Mouse (Mus musculus) heart, postnatal 4 days (tissue): ENCODE results near the gene Olfr69. TPM values are rescaled to one million over a fixed set of nuclear protein-coding genes. Genes with fewer than 3 reads are reported as not detected.

Source experiments
- total RNA-seq, 2 experiments: library from RNA; stranded (reverse); gene quantifications; 2 replicates each; pipeline ENCODE4 v1.2.3; 2021

Gene Olfr69
- total RNA-seq, 2 experiments from 2014 or later = not detected

Other genes starting within 250 kb of the Olfr69 start
- not detected for gene Olfr612, start 228.9 kb downstream of the Olfr69 start, total RNA-seq
- not detected for gene Olfr613, start 223.5 kb downstream of the Olfr69 start, total RNA-seq
- not detected for gene Olfr615, start 215.5 kb downstream of the Olfr69 start, total RNA-seq
- gene Olfr616, start 202.5 kb downstream of the Olfr69 start, total RNA-seq = not detected
- gene Olfr617, start 198.5 kb downstream of the Olfr69 start, total RNA-seq = not detected
- not detected for gene Olfr618, start 181.5 kb downstream of the Olfr69 start, total RNA-seq
- not detected for gene Olfr619, start 171.0 kb downstream of the Olfr69 start, total RNA-seq
- gene Olfr620, start 159.1 kb downstream of the Olfr69 start, total RNA-seq = not detected
- not detected for gene Olfr622, start 128.9 kb downstream of the Olfr69 start, total RNA-seq
- gene Olfr623, start 107.9 kb downstream of the Olfr69 start, total RNA-seq = not detected
- not detected for gene Olfr624, start 100.4 kb downstream of the Olfr69 start, total RNA-seq
- not detected for gene Olfr625-ps1, start 88.9 kb downstream of the Olfr69 start, total RNA-seq
- not detected for gene Olfr243, start 56.9 kb downstream of the Olfr69 start, total RNA-seq
- gene Olfr628, start 41.2 kb downstream of the Olfr69 start, total RNA-seq = not detected
- gene Olfr629, start 26.7 kb downstream of the Olfr69 start, total RNA-seq = not detected
- not detected for gene Olfr630, start 14.3 kb downstream of the Olfr69 start, total RNA-seq
- gene Olfr68, start 8.1 kb upstream of the Olfr69 start, total RNA-seq = not detected
- gene Olfr67, start 20.2 kb upstream of the Olfr69 start, total RNA-seq = not detected
- 1,000 to 10,000 TPM in 1 of 2 experiments, 100 to 1,000 TPM in 1; 541 to 1,864 TPM for gene Hbb-bt, start 42.4 kb upstream of the Olfr69 start, total RNA-seq
- over 10,000 TPM in 1 of 2 experiments, 1,000 to 10,000 TPM in 1; 4,494 to 12,962 TPM for gene Hbb-bs, start 56.5 kb upstream of the Olfr69 start, total RNA-seq
- not detected for gene Hbb-bh2, start 68.9 kb upstream of the Olfr69 start, total RNA-seq
- gene Hbb-bh1, start 71.6 kb upstream of the Olfr69 start, total RNA-seq = not detected
- gene Hbb-y, start 81.6 kb upstream of the Olfr69 start, total RNA-seq = under 1 TPM in 1 of 2 experiments, not detected in 1; 0.74 TPM
- not detected for gene Olfr66, start 114.7 kb upstream of the Olfr69 start, total RNA-seq
- gene Olfr64, start 122.9 kb upstream of the Olfr69 start, total RNA-seq = not detected
- gene Olfr65, start 131.9 kb upstream of the Olfr69 start, total RNA-seq = not detected
- gene Olfr631, start 157.2 kb upstream of the Olfr69 start, total RNA-seq = not detected
- gene Olfr632, start 162.8 kb upstream of the Olfr69 start, total RNA-seq = not detected
- not detected for gene Olfr633, start 172.8 kb upstream of the Olfr69 start, total RNA-seq
- under 1 TPM in 1 of 2 experiments, not detected in 1; 0.05 TPM for gene Olfr635, start 199.6 kb upstream of the Olfr69 start, total RNA-seq
- not detected for gene Olfr638, start 227.2 kb upstream of the Olfr69 start, total RNA-seq
- gene Olfr639, start 245.7 kb upstream of the Olfr69 start, total RNA-seq = under 1 TPM in 1 of 2 experiments, not detected in 1; 0.05 TPM